Mouse (Mus musculus) olfactory bulb, adult 2 months (tissue): ENCODE measurements around the gene Pax5. TPM values are rescaled to one million over a fixed set of nuclear protein-coding genes. Genes with fewer than 3 reads are reported as not detected.
A peak's percentile ranks its signal among the peaks of the same experiment; 100 is the strongest.
"Not testable (repeated sequence)": the region's sequence is repeated elsewhere in the genome, so short reads cannot be mapped to it uniquely, and the experiment has no call there.

Source experiments
- H3K27ac ChIP-seq: fragments of 200-500 bp; 2 replicates; pipeline ENCODE4 v1.5.1; 2012; ENCODE audit warnings: low read depth, low read length; ENCODE audit not compliant: insufficient read depth
- H3K4me1 ChIP-seq: fragments of 200-500 bp; 2 replicates; pipeline ENCODE4 v1.6.1; 2012; ENCODE audit warnings: low read length; ENCODE audit not compliant: control insufficient read depth, insufficient read depth
- H3K4me3 ChIP-seq: fragments of 200-500 bp; 2 replicates; pipeline ENCODE4 v1.5.1; 2012; ENCODE audit warnings: mild to moderate bottlenecking, low read depth, low read length, moderate library complexity; ENCODE audit not compliant: insufficient read depth
- CTCF ChIP-seq: fragments of 200-500 bp; IDR thresholded peaks from 2 replicates; pipeline ENCODE4 v1.5.1; 2012; ENCODE audit warnings: low read depth, mild to moderate bottlenecking, low read length, moderate library complexity; ENCODE audit not compliant: insufficient read depth
- POLR2A ChIP-seq: fragments of 200-500 bp; IDR thresholded peaks from 2 replicates; pipeline ENCODE4 v1.6.1; 2012; ENCODE audit warnings: mild to moderate bottlenecking, low read depth, low read length, moderate library complexity; ENCODE audit not compliant: insufficient read depth
- WGBS: fragments of 180-500 bp; shearing (Covaris S2); methylation state at CpG from one replicate; pipeline ENCODE4 v1.1.7; 2018; 5-methylcytosine and 5-hydroxymethylcytosine counted together
- polyA plus RNA-seq: library from polyadenylated mRNA; stranded (reverse); fragments of >200 nt; gene quantifications from 2 replicates; pipeline ENCODE4 v1.2.4, GENCODE M21; 2012; ENCODE audit warnings: low replicate concordance; ENCODE audit not compliant: missing spikeins, insufficient read depth, insufficient read length

Gene Pax5
- polyA plus RNA-seq = not detected in 2 replicates

DNA sequence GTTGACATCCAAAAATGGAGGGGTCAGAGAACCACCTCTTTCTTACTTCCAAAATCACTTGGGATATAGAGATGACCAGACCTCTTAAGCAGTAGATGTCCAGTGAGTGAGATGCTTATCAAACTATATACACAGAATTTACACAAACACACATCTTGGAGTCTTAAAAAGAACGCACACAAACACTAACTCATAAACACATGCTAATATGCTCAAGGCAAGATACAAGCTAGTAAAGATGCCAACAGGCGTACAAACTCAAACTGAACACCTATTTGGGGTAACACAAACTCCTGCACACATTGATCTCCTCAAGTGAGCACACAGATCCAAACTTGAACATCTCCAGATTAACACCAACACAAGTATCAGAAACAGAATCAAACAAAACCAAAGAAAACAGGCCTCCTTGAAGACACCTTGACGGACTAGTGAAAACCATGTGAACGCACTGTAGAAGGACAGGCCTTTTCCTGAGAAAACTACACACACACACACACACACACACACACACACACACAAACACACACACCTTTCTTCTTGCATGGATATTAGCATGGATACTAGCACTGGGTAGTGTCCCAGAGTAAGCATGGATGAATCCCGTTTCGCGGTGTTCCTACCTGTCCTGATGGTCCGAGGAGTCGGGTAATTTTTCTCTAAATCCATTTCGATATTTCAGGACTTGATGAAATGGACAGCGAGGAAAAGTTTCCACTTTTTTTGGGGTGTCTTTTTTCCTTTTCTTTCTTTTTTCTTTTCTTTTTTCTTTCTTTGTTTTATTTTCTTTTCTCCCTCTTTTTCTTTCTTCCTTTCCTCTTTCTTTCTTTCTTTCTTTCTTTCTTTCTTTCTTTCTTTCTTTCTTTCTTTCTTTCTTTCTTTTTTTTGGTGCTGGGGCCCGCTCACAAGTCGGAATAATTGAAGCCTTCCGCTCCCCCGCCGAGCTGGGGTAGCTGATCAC, at the start of gene Pax5:
Pax5 (minus strand) TSS at position 748 of the 961 bp plus-strand sequence.
- 40% methylated on average over 16 of the region's 16 CpGs for WGBS
- TF ChIP-seq CTCF = no peak
- no peak for TF ChIP-seq POLR2A
- Histone ChIP-seq H3K4me1 (no peaks in the 10 kb centered on the region), H3K27ac (no peak within 1 kb of the TSS), H3K4me3 (no peak within 1 kb of the TSS)

GRCm38 (mm10) chr4:44757131-44757530, 46.8 kb upstream of the Pax5 start:
- H3K4me1 ChIP-seq, H3K27ac ChIP-seq: not testable (repeated sequence)
- 7% methylated on average over 10 of the region's 10 CpGs for WGBS
- H3K4me3 ChIP-seq = peak overlapping the region; percentile 84

- no peak for TF ChIP-seq CTCF
- TF ChIP-seq POLR2A = peak; percentile 68; the same call in 1 of the 2 replicates
- Histone ChIP-seq H3K4me3 (peak overlapping the region; percentile 98), H3K4me1 (no peaks in the 10 kb centered on the region; the same call in 1 of the 2 replicates), H3K27ac (peak overlapping the region; percentile 79)
- under 1% methylated on average over 60 of the region's 60 CpGs for WGBS
Measured at GRCm38 (mm10) chr4:44756134-44756951, 46.1 kb upstream of the Pax5 start.

- 6% methylated on average over 15 of the region's 15 CpGs for WGBS
- no peak for TF ChIP-seq CTCF
- no peak for TF ChIP-seq POLR2A
- Histone ChIP-seq H3K4me1 (no peaks in the 10 kb centered on the region; the same call in 1 of the 2 replicates), H3K4me3 (peak within 1 kb of the TSS; percentile 98), H3K27ac (peak within 1 kb of the TSS; percentile 79)
Measured at GRCm38 (mm10) chr4:44755553-44756133, 45.4 kb upstream of the Pax5 start, which contains the start of gene Zcchc7. Zcchc7 (plus strand) TSS chr4:44755877.

DNA sequence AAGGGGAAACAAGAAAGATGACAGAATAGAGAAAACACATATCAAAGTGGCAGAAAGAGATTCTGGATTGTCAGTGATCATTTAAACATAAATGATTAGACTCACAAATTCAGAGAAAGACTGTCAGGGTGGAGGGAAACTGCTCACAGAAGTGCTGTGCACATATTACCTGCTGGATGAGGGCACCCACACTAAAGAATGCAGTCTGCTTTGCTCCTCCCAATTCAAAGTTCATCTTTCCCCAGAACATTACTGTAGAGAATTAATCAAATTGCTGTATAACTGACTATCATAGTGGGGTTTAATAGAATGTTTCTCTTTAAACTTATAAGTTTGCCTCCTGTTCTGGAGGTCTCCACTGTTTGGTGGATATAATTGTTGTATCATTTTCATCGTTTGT, 30.2 kb upstream of the Pax5 start:
- 85% methylated on average over 1 of the region's 1 CpGs for WGBS
- Histone ChIP-seq H3K4me1 (no peaks in the 10 kb centered on the region), H3K27ac (no peak overlapping the region), H3K4me3 (no peak overlapping the region)
- TF ChIP-seq CTCF (no peak), POLR2A (no peak)

DNA sequence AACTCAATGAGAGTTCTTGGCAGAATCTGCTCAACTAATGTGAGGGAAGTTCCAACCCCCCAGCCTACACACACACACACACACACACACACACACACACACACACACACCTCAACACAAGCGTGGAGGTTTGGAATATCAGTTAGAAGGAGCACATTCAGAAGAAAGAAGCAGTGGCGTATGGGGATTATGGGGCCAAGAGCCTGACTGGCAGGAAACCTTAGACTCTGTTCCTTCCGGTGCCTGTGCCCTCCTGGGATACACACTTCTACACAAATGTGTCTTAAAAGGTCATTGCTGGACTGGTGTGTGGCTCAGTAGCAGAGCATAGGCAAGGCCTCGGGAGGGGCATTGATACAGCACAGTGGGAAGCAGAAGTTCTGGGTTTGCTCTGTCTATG, 10.9 kb upstream of the Pax5 start:
- Histone ChIP-seq H3K27ac (no peak overlapping the region), H3K4me3 (no peak overlapping the region), H3K4me1 (no peaks in the 10 kb centered on the region)
- 85% methylated on average over 4 of the region's 4 CpGs for WGBS
- TF ChIP-seq CTCF (no peak), POLR2A (no peak)

GRCm38 (mm10) chr4:44720046-44720445, 9.8 kb upstream of the Pax5 start:
- no peak overlapping the region for H3K27ac ChIP-seq
- H3K4me1 ChIP-seq = no peaks in the 10 kb centered on the region
- 97% methylated on average over 8 of the region's 8 CpGs for WGBS
- no peak overlapping the region for H3K4me3 ChIP-seq
- TF ChIP-seq CTCF (no peak), POLR2A (no peak)

DNA sequence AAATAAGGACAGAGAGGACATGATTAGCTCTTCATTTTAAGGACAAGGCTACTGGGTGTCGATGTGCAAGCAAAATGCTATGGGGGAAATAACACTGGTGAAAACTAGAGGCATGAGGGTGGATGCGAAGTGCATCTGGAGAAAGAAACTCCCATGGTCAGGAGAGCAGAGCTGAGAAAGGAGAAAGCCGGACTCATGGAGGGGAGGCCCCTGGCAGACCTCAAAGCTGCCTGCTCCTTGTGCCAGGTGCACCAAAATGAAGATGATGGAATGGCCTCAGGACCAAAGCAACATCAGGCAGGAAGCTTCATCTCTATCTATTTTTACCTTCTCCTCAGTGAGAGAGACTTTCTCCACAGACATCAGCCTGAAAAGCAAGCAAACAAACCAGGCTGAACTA, 7.4 kb upstream of the Pax5 start:
- 91% methylated on average over 3 of the region's 3 CpGs for WGBS
- H3K4me3 ChIP-seq = no peak overlapping the region
- TF ChIP-seq POLR2A = no peak
- TF ChIP-seq CTCF = no peak

More for the DNA sequence above, 7.4 kb upstream of the Pax5 start:
- no peaks in the 10 kb centered on the region for H3K4me1 ChIP-seq
- H3K27ac ChIP-seq = no peak overlapping the region
